Mouse (Mus musculus) limb, embryonic 11.5 days (tissue): ENCODE measurements around the gene Unc93b1. TPM values are rescaled to one million over a fixed set of nuclear protein-coding genes. Genes with fewer than 3 reads are reported as not detected.
"Not testable (repeated sequence)": the region's sequence is repeated elsewhere in the genome, so short reads cannot be mapped to it uniquely, and the experiment has no call there.

Experiments
- ATAC-seq: fragments of 200-750 bp; cut with Nextera tagmentation; 2 replicates; pipeline ENCODE4 v1.8.0; 2017; ENCODE audit warnings: low read depth; ENCODE audit not compliant: insufficient number of reproducible peaks, low FRiP score, low TSS enrichment
- DNase-seq: peaks from one replicate; pipeline ENCODE4 v3.0.0-alpha.2; 2015; ENCODE audit warnings: low spot score
- H3K27ac ChIP-seq: fragments of 300-500 bp; sonication (generic); replicated peaks from 2 replicates; pipeline ENCODE4 v1.5.1; 2014; ENCODE audit warnings: low read depth, mild to moderate bottlenecking, low read length
- H3K27me3 ChIP-seq: fragments of 300-500 bp; sonication (generic); 2 replicates; pipeline ENCODE4 v1.6.1; 2014; ENCODE audit warnings: mild to moderate bottlenecking, low read length, mixed read lengths; ENCODE audit not compliant: control insufficient read depth, insufficient read depth
- H3K36me3 ChIP-seq: fragments of 300-500 bp; sonication (generic); 2 replicates; pipeline ENCODE4 v1.6.1; 2014; ENCODE audit warnings: mild to moderate bottlenecking, low read length, moderate library complexity, mixed read lengths; ENCODE audit not compliant: control insufficient read depth, insufficient read depth
- H3K4me1 ChIP-seq: fragments of 300-500 bp; sonication (generic); 2 replicates; pipeline ENCODE4 v1.6.1; 2014; ENCODE audit warnings: low read length, mixed read lengths; ENCODE audit not compliant: control insufficient read depth, insufficient read depth
- H3K4me2 ChIP-seq: fragments of 300-500 bp; sonication (generic); 2 replicates; pipeline ENCODE4 v1.6.1; 2014; ENCODE audit warnings: low read depth, mild to moderate bottlenecking, moderate library complexity; ENCODE audit not compliant: severe bottlenecking
- H3K4me3 ChIP-seq: fragments of 300-500 bp; sonication (generic); 2 replicates; pipeline ENCODE4 v1.5.1; 2014; ENCODE audit warnings: low read depth, low read length
- H3K9ac ChIP-seq: fragments of 300-500 bp; sonication (generic); 2 replicates; pipeline ENCODE4 v1.6.1; 2014; ENCODE audit warnings: mild to moderate bottlenecking, low read length
- H3K9me3 ChIP-seq: fragments of 300-500 bp; sonication (generic); 2 replicates; pipeline ENCODE4 v1.6.1; 2016; ENCODE audit warnings: low read length; ENCODE audit not compliant: control insufficient read depth
- WGBS: fragments of 180-500 bp; shearing (Covaris S2); extraction: QIAGEN DNeasy Blood & Tissue Kit; methylation state at CpG from one replicate; pipeline ENCODE4 v1.1.7; 2014; 5-methylcytosine and 5-hydroxymethylcytosine counted together
- polyA plus RNA-seq: library from polyadenylated mRNA; unstranded; fragments of >200 nt; fragmentation: Nextera tagmentation; extraction: Ambion mirVana; gene quantifications from 2 replicates; pipeline ENCODE4 v1.2.1, GENCODE M21; 2014

Gene Unc93b1
- polyA plus RNA-seq, 1 experiment from 2014 or later: 7.1 TPM

DNA sequence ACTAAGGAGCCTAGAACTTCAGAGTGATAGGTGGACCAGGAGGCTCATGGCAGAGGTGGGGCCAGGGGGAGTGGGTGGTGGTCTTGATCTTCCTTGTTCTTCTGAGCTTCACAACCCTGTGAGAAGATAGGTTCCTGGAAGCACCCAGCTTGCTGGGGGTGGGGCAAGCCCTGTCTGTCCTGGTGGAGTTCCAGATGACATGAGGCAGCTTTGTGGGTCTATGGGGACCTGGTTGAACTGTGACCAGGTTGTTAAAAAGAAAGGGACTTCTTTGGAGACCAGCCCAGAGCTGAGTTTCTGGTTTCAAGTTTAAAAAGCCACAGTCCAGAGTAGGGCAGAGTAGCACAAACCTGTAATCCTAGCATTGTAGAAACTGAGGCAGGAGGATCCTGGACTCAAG, 24.0 kb downstream of the Unc93b1 start:
- H3K27ac ChIP-seq: no peak overlapping the region
- H3K9ac ChIP-seq: no peak overlapping the region
- no peaks in the 10 kb centered on the region for H3K27me3 ChIP-seq
- ATAC-seq: no peak
- H3K36me3 ChIP-seq: no peaks in the 10 kb centered on the region
- no peaks in the 10 kb centered on the region for H3K4me1 ChIP-seq
- H3K4me3 ChIP-seq: no peak overlapping the region
- no peaks in the 10 kb centered on the region for H3K9me3 ChIP-seq
- no peak for DNase-seq
- H3K4me2 ChIP-seq: no peak overlapping the region

DNA sequence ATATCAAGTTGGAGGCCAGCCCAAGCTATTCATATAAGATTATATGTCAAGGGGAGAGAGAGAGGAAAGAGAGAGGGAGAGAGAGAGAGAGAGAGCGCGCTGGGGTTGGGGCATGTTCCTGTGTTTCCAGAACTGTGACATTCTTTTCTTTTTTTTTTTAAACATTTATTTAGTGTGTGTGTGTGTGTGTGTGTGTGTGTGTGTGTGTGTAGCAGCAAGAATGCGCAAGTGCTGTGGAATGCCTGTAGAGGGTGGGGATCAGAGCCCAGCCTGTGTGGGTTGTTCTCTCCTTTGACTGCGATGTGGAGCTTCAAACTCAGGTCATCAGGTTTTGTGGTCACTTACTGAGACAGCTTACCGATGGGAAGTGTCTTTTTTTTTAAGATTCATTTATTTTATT, 25.2 kb downstream of the Unc93b1 start:
- Histone ChIP-seq H3K27ac (no peak overlapping the region), H3K4me1 (no peaks in the 10 kb centered on the region), H3K36me3 (no peaks in the 10 kb centered on the region), H3K4me2 (no peak overlapping the region), H3K27me3 (no peaks in the 10 kb centered on the region), H3K4me3 (no peak overlapping the region), H3K9me3 (no peaks in the 10 kb centered on the region), H3K9ac (no peak overlapping the region)
- no peak for DNase-seq
- ATAC-seq: no peak
- WGBS: 82% methylated on average over 5 of the region's 5 CpGs

DNA sequence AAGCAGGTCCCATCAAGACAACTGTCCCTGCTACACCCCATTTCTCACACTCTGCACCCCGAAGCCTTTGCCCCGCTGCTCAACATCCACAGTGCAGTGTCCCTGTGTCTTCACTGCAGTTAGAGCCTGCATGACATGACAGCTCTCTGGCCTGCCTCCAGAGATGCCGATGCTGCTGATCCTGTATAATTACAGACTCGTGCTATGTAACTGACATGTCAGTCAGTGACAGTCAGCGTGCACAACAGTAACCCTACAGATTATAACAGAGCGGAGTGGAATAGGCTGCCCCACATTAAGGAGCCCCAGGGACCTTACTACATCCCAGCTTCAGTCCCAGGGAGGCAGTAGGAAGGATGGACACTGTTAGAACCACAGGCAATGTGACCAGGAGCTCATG, 26.8 kb downstream of the Unc93b1 start:
- not testable (repeated sequence) for H3K4me1 ChIP-seq, H3K4me2 ChIP-seq, H3K27ac ChIP-seq, H3K9ac ChIP-seq, DNase-seq, H3K9me3 ChIP-seq, ATAC-seq, H3K27me3 ChIP-seq, H3K4me3 ChIP-seq, H3K36me3 ChIP-seq
- 90% methylated on average over 6 of the region's 6 CpGs for WGBS

DNA sequence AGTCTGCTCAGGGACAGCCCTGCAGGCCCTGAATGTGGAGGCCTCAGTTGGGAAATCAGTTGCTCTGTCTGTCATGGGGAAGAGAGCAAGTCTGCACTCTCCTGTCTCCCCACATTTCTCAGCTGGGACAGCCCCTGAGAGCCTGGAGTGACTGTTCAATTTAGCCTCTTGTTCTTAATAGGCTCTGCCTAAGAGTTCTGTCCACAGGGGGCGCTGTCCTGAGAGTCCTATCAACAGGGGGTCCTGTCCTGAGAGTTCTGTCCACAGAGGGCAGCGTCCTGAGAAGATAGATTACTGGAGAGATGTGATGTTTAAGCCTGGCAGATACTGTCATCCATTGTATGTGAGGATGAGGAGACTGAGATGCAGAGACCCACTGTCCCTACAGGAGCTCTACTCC, 27.5 kb downstream of the Unc93b1 start:
- no peak for DNase-seq
- Histone ChIP-seq H3K27ac (no peak overlapping the region), H3K4me2 (no peak overlapping the region), H3K4me1 (no peaks in the 10 kb centered on the region), H3K4me3 (no peak overlapping the region), H3K9me3 (no peaks in the 10 kb centered on the region), H3K9ac (no peak overlapping the region), H3K27me3 (no peaks in the 10 kb centered on the region), H3K36me3 (no peaks in the 10 kb centered on the region)
- WGBS: 20% methylated on average over 2 of the region's 2 CpGs
- ATAC-seq: no peak

DNA sequence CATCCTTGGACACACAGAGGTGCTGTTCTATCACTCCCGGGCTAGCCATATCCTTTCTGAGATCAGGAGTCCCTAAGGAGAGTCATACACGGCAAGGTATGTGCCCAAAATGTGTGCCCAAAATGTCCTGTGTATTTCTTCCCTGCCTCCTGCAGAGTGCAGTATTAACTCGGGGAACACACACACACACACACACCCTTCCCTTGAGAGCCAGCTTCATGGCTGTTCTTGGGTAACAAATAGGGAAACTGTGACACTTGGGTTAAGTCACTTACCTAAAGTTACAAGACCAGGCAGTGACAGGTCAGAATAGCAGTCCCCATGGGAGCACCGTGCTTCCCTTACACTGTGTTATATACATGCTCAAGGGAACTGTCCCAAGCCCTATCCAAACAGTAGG, 29.0 kb downstream of the Unc93b1 start:
- no peak overlapping the region for H3K4me2 ChIP-seq
- H3K27ac ChIP-seq: no peak overlapping the region
- no peaks in the 10 kb centered on the region for H3K36me3 ChIP-seq
- no peaks in the 10 kb centered on the region for H3K27me3 ChIP-seq
- H3K9ac ChIP-seq: no peak overlapping the region
- no peaks in the 10 kb centered on the region for H3K9me3 ChIP-seq
- 77% methylated on average over 4 of the region's 4 CpGs for WGBS
- ATAC-seq (no peak), DNase-seq (no peak)
- no peak overlapping the region for H3K4me3 ChIP-seq
- H3K4me1 ChIP-seq: no peaks in the 10 kb centered on the region

DNA sequence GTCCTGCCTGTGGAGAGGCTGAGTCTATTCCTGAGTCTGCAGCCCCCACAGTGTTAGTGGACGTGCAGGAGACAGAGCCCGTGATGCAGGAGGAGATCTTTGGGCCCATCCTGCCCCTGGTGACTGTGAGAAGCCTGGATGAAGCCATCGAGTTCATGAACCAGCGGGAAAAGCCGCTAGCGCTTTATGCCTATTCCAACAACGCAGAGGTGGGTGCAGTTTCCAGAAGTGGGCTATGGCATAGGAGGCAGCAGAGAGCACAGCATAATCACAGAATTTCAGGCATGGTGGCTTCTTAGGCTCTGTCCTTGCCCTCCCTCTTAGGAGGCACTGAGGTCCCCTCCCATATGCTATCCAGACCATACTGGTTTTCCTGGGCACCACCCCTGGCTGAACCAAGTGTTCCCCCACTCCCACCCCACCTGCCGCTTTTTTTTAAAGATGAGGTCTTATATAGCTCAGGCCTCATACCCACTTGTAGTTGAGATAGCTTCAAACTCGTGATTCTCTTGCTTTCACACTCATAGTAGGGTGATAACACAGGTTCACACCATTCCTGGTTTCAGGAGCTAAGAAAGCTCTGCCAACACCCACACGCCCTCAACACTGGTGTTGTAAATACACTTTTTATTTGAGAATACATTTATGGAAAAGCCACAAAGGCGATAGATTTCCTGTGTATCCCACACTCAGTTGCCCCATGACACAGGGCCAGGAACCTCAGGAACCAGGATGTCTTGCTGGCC, 31.5 kb downstream of the Unc93b1 start:
- Histone ChIP-seq H3K9ac (no peak overlapping the region), H3K27ac (no peak overlapping the region), H3K4me3 (no peak overlapping the region), H3K36me3 (no peaks in the 10 kb centered on the region), H3K4me1 (no peaks in the 10 kb centered on the region), H3K9me3 (no peaks in the 10 kb centered on the region), H3K27me3 (no peaks in the 10 kb centered on the region), H3K4me2 (no peak overlapping the region)
- WGBS: 73% methylated on average over 11 of the region's 11 CpGs
- ATAC-seq: no peak
- no peak for DNase-seq

DNA sequence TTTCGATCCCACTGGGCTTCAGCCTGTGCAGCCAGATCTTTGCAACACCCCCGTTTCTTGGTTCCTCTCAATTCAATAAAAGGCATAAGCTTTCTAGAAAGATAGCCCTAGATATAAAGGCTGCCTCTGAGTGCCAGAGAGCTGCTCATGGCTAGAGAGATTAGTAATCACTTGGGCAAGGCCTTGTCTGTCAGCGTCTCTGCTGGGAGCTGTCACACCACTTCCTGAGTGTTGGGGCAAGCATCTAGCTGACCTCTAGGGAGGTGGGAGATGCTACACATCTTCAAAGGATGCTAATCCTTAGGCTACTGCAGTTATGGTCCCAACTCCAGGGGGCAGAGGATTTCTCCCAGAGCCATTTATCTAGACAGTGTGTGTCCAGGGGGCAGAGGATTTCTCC, 32.3 kb downstream of the Unc93b1 start:
- ATAC-seq: no peak
- Histone ChIP-seq H3K9me3 (no peaks in the 10 kb centered on the region), H3K27me3 (no peaks in the 10 kb centered on the region), H3K9ac (no peak overlapping the region), H3K4me3 (no peak overlapping the region), H3K4me1 (0 out of 2 replicates have a peak, but pooled peaks cover under 1% of the 10 kb centered on the region), H3K36me3 (no peaks in the 10 kb centered on the region), H3K27ac (no peak overlapping the region), H3K4me2 (no peak overlapping the region)
- WGBS: 57% methylated on average over 3 of the region's 3 CpGs
- no peak for DNase-seq

DNA sequence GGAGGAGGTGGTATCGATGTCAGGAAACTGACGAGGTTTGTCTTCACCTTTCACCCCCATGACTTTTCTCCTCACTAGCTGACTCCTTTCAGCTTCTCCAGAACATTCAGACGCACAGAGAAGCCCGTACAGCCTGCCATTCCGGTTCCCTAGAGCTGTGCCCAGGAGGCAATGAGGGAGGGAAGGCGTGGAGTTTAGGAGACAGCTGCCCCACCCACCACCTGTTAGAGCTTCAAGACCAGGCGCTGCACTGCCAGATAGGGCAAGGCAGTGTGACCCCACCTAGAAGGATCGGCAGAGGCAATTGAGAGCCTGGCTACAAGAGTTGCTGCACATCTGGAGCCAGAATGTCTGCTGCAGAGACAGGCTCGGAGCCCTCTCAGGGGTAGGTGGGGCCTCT, 37.2 kb downstream of the Unc93b1 start, which contains the start of gene Aldh3b2:
Aldh3b2 (plus strand) TSS at position 100 of the 400 bp plus-strand sequence.
- Histone ChIP-seq H3K36me3 (no peaks in the 10 kb centered on the region), H3K27ac (no peak within 1 kb of the TSS), H3K9ac (no peak within 1 kb of the TSS), H3K9me3 (no peaks in the 10 kb centered on the region), H3K4me1 (0 out of 2 replicates have a peak, but pooled peaks cover 2% of the 10 kb centered on the region), H3K4me3 (no peak within 1 kb of the TSS), H3K4me2 (no peak within 1 kb of the TSS), H3K27me3 (no peaks in the 10 kb centered on the region)
- DNase-seq (peak; percentile 47), ATAC-seq (no peak)
- 25% methylated on average over 9 of the region's 9 CpGs for WGBS

DNA sequence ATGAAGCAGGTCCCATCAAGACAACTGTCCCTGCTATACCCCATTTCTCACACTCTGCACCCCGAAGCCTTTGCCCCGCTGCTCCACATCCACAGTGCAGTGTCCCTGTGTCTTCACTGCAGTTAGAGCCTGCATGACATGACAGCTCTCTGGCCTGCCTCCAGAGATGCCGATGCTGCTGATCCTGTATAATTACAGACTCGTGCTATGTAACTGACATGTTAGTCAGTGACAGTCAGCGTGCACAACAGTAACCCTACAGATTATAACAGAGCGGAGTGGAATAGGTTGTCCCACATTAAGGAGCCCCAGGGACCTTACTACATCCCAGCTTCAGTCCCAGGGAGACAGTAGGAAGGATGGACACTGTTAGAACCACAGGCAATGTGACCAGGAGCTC, 39.6 kb downstream of the Unc93b1 start:
- DNase-seq, ATAC-seq, H3K9me3 ChIP-seq, H3K27ac ChIP-seq, H3K36me3 ChIP-seq, H3K9ac ChIP-seq, H3K27me3 ChIP-seq, H3K4me2 ChIP-seq, H3K4me1 ChIP-seq, H3K4me3 ChIP-seq: not testable (repeated sequence)
- 86% methylated on average over 6 of the region's 6 CpGs for WGBS
